Mouse (Mus musculus) megakaryocyte, adult 5-6 weeks (primary cell): ENCODE measurements around the gene Sorcs2. TPM values are rescaled to one million over a fixed set of nuclear protein-coding genes. Genes with fewer than 3 reads are reported as not detected.

ENCODE experiments used
- ATAC-seq: 2 replicates; pipeline ENCODE4 v1.8.0; 2016; ENCODE audit warnings: mild to moderate bottlenecking, inconsistent platforms; ENCODE audit not compliant: poor library complexity, severe bottlenecking
- total RNA-seq, 2 experiments: library from RNA; stranded (forward) in 1 of 2; stranded (reverse) in 1 of 2; fragments of 153-499, 151-499 nt in 1 of 2; fragments of 221-1000, 200-1000 nt in 1 of 2; gene quantifications; 2 replicates each; pipeline versions ENCODE4 v1.2.3 to v1.2.4; 2015 to 2017

Gene Sorcs2
- total RNA-seq, 2 experiments from 2014 or later = 0.22 TPM; not detected in 1

DNA sequence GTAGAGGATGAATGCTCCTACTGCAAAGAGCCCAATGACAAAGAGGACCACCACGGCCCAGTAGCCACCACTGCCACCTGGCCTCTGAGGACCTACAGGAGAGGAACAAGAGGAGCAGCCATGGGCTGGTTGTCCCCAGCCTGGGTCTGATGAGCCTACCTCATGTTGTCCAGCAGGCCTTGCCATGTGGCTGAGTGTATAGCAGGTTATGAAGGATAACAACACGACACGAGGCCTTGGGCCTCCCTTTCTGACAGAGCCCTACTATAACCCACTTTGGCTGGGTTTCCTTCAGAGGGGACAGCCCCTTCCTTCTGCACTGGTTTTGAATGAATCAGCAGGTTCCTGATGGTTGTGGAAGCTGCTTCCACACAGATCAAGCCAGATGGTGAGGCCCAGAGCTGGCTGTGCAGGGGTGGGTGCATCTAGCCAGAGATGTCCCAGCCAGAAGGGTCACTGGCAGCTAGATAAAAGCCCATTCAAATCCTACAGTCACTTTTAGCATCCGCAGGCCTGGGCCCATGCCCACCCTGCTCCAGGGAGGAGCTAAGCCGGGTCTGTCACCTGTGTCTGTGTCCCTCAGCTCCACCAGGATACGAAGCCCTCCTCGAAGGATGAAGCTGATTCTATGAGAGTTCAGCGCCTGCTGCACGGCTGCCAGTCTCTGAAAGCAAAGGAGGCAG, 373.8 kb downstream of the Sorcs2 start:
- no peak for ATAC-seq

DNA sequence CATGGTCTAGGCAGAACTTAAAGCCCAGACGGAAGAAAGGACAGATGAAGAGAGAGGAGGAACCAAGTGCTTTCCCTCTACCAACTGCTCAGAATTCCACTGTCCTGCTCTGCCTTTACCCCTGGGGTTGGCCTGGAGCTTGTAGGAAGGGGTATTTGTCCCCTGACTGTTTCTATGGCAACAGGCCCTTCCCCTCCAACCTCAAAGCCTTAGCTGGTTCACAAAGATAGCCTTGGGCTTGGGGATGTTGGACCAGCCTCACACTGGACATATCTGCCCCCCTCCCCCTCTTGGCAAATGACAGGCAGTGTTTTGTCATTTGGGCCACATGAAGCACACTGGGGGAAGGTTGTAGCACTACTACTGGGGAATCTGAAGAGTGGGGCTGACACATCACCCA, 375.6 kb downstream of the Sorcs2 start:
- no peak for ATAC-seq

DNA sequence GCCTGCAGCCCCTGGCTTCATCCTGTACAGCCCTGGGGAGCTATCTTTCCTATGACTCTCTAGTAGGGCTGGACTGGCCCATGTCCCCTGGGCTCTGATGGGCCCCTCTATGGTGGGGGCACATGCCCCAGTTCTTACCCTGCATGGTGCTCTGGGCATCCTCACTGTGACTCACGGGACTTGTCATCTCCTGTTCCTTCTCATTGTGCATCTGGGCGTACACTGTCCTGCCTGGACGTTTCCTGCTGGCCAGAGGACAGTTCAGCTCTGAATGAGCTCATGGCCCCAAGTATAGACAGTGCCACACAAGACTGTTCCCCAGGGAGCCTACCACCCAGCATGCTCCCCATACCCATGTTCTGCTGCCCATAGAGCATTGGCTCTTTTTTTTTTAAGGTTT, 376.8 kb downstream of the Sorcs2 start:
- no peak for ATAC-seq

DNA sequence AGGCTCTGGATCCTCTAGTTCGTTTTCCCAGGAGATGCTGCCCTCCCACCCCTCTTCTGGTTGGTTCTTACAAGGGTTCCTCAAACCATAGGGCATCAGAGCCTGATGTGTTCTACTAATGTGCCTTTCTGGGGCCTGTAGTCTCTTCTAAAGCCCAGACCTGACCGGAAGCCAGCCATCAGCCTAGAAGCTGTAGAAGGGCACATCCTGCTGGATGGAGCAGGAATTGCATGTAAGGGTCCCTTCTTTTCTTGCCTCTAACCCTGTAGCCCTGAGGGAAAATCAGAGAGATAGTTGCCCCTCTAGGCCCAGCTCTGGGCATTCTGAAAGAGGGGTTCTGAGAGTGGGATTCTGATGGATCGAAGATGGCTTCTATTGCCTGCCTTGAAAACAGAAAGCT, 379.6 kb downstream of the Sorcs2 start:
- no peak for ATAC-seq

DNA sequence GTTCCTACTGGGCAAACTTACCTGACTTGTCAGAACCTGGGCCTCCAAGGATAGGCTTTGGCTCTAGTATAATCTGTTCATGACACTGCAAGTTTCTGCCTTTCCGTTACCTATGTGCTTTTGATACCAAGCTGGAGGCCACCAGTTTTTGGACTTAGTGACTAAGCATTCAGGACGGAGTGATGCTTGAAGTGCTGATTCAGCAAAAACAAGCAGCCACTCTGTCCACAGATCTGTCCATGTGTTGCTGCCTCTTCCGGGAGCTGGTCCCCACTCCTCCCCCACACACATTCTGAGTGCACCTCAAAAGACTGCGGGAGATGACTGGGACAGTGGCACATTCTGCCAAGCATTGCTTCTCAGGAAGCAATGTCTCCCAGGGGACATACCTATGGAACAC, 388.5 kb downstream of the Sorcs2 start:
- no peak for ATAC-seq

DNA sequence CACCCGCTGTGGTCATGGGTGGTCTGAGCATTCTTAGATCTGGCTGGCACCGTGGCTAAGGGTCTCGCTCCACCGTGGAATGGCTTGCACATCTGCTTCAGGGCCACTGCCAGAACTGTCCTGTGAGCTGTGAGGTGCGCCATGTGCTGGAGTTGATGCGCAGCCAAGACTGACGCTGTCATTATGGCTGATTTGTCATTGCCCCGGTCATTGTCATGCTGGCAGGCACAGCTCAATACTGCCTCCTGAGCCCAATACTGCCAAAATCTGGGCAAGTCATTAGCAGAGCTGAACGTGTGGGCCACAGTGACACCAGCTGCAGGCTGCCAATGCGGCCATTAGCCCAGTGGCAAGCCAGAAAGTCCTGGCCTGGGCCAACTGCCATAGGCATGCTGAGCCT, 390.3 kb downstream of the Sorcs2 start:
- ATAC-seq = no peak

DNA sequence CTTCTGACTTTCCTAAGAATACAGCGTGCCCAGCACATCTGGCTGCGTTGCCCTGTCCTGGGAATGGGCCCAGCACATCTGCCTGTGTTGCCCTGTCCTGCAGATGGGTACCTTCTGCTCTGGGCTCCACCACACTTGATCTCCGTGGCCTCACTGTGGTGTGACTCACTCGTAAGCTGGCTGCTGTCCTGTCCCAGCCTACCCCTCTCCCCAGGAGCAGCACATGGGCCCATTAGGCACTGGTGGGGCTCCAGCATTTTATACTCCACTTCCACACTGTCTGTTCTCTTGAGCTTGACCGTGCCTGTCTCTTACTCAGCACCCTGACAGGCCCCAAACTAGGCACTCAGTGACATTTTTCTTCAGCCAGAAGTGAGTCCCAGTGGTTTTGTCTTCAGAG, 391.4 kb downstream of the Sorcs2 start:
- no peak for ATAC-seq

DNA sequence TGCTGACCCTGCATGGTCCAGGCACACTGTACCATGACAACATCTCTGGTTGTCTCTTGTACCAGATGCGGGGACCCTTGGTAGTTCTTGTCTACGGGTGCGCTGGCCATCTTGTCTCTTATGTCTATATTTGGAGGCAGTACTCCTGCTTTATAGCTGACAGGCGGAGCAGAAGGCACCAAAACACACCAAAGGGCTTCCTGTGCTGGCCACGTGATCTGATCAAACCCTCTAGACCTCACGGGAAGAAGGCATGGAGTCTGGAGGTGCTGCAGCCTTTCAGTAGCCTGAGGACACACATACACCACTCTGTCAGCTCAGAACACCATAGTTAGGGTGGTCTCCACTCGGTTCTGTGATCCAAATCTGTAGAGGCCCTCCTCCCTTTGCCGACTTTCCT, 391.8 kb downstream of the Sorcs2 start:
- no peak for ATAC-seq

DNA sequence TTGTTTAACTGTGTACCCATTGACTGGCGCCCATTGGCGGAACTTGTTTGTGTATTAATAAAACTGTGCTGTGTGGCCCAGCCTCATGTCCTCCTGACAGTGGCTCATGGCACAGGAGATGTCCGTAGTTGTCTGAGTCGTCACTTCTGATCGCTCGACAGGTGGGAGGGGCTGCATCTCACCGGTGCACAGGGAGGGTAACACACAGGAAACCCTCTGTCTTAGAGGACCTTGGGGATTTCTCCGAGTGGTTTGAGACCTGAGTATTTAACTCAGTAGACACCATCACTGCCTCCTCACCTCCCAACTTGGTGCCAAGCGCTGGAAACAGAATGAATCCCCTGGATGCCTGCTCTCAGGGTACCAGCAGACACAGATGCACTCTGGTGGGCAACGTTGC, 394.1 kb downstream of the Sorcs2 start:
- ATAC-seq = no peak

DNA sequence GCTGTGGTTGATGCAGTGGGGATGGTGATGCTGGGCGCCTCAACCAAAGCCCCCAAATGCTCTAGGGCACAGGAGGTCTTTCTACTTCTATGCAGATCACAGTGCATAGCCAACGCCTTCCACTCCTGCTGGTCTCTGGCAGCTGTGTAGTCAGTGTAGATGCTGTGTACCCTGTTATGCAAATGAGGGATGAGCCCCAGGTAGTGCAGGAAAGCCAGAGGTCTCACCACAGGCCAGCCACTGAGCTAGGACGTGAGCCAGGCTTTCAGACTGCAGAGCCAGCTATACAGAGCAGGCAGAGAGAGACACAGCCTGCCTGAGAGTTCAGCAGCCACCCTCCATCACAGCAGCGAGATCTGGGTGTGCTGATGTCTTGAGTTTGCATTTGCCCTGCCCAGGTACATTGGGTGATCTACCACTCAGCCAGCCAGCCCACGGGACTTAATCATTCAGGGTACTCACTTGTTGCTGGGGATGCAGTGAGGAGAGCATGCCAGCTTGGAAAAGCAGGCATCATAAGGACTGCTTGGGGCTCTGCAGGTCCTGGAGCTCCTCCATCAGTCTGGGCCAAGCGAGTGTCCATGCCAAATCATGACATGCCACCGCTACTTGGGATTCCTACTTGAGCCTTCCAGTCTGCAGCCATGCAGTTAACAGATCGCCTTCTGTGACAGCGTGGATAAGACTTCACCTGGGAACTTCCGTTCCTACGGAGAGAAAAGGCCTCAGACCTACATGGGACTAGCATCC, 407.8 kb downstream of the Sorcs2 start:
- no peak for ATAC-seq

DNA sequence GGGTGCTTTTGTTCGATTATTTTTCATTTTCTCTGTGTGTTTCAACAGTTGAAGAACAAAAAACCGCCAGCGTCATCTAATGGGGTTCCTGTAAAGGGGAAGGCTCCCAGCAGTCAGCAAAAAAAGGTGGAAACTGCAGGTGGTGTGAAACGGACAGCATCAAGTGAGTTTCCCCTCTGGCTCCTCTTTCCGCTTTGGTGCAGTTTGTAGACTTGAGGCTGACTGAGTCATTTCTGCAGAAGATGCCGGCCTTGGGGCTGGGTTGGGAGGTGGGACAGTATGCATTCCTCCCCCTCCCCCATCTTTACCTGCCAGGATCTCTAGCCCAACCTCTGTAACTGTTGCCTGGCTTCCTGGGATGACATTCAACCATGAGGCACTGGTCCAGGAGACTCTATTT, 408.4 kb downstream of the Sorcs2 start:
- no peak for ATAC-seq

DNA sequence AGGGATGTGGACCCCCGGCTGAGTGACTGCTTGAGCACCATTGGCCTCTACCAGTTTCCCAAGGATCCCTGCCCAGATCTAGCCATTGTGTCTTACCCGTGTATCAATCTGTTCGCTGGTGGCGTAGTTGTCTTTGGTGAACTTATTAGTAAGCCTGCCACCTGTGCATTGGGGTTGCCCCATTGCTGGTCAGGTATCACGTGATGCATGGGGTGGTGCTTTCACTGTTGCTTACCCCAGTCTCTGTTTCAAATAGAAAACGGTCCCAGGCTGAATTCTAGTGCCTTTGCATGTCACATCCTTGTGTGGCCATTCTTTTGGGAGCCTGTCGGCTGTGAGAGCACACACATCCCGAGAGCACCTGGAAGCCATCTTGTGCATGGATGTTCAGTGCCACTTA, 409.9 kb downstream of the Sorcs2 start:
- no peak for ATAC-seq

DNA sequence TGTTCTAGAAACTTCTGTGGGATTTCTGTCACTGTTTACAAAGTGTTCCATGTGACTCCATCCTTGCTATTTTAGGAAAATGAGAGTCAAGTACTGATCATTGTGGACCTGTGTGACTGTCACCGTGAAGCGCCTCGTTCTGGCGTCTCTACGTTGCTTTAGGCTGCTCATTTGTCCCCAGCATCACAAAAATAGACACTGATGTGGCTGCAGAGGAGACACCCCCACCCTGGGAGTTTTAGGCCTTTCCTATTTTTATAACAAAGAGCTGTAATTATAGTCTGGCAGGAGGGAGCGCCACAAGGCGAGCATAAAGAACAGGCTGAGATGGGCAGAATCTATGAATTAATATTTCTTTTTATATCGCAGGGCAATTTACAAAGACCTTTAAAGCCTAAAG, 412.3 kb downstream of the Sorcs2 start:
- ATAC-seq = no peak

DNA sequence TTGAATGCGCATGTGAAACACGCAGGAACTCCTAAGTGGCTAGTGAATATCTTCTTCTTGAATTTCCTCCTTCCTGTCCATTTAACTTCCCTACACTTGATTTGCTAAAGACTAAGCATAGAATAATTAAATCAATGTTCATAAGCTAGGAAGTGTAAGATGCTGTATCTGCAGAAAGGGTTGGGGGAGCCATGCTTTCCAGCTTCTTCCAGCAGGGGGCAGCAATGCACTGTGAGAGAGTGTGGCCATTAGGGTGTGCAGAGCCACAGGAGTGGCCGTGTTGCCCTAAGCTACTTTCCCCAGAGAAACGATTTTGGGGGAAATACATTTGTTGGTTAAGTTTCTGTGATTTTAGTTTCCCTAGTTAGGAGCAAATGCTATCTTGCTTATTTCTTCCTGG, 416.0 kb downstream of the Sorcs2 start:
- ATAC-seq = peak; percentile 73

DNA sequence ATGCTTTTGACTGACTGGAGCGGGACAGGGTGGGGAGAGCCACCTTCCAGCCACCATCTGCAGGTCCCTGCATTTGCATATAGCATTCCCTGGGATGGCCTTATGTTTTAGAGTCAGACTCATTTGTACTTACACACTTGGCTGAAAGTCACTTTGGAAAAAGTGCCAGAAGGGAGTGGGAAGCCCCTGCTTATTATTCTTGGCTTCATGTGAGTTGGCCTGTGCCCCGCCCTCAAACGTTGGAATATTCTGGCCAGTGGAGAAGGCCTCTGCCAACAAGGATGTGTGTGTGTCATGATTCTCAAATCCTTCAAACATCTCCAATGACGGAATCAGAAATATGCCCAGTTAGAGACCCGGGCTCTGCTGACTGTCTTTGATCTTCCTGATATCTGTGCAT, 416.6 kb downstream of the Sorcs2 start:
- no peak for ATAC-seq

DNA sequence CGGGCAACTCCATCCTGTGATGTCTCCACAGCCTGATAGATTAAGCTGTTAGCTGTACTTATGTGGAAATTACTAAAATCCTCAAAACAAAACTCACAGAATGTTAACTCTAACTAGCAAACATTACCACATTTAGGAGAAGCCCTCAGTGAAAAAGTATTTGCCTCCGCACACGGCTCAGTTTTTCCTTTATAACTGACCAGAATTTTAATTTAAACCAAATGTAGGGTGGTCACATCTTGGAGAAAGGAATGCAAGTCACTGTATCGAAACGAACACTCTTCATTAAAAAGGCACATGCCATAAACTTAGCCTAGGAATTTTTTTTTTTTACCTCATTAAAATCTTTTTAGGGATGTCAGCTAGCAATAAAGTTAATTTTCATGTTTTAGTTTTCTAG, 417.4 kb downstream of the Sorcs2 start:
- no peak for ATAC-seq

DNA sequence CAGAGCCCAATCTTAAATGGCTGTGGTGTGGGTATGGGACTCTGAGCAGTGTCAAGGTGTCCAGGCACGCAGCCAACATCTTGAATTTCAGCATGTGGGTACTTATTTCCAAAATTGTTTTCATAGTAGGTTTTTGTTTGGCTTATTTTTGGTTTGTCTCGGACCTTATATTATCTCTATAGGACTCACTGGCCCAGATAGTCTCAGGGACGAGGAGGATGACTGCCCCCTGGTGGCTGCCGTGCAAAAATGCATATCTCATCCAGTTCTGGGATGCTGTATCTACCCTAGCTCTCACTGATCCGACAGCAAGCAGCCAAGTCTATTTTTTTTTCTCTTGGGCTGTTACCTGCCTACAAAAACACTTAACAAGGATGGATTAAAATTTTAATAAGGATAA, 422.3 kb downstream of the Sorcs2 start:
- ATAC-seq = peak; percentile 69

DNA sequence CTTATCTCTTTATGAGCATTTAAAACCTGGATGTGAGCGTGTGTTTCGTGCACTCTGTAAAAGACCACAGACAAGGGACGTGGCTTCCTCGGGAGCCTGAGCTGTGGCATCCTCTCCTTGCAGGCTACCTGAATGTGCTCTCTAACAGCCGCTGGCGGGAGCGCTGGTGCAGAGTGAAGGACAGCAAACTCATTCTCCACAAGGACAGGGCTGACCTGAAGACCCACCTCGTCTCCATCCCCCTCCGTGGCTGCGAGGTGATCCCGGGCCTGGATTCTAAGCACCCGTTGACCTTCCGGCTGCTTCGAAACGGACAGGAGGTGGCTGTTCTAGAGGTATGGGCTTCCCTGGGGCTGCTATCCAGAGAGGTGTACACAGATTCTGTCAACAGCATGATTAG, 423.7 kb downstream of the Sorcs2 start:
- ATAC-seq = no peak

DNA sequence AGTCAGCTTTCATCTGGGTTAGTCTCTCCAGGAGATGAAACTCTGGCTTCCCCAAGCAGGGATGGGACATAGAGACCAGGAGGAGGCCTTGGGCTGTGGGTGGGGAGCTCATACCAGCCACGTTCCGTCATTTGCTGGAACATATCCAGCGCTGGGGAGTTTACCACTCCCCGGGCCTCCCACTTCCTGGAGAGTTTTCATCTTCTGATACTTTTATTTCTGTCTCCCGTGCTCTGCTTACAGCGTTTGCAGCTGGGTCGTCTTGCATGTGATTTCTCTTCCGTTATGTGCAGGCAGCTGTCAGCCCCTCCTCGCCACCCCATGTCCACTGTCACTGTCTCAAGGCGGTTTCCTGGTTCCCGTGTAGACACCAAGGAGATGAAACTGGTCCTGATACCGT, 424.1 kb downstream of the Sorcs2 start:
- ATAC-seq = no peak

DNA sequence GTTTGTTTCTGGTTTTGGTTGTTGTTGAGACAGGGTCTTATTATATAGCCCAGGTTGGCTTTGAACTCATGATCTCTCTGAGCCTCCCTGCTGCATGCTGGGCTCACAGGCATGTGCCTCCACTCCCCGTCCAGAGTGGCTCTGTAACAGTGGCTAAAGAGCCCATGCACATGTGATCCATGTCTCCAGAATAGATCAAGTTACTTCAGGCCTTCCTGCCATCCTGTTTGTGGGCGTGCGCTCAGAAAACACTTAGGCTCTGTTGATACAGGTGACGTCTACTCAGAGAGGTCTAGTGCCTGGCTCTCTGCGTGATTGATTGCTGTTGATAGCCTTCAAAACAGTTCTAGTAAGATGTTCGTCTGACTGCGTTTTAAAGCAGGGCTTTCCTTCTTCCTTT, 425.2 kb downstream of the Sorcs2 start:
- ATAC-seq = no peak

DNA sequence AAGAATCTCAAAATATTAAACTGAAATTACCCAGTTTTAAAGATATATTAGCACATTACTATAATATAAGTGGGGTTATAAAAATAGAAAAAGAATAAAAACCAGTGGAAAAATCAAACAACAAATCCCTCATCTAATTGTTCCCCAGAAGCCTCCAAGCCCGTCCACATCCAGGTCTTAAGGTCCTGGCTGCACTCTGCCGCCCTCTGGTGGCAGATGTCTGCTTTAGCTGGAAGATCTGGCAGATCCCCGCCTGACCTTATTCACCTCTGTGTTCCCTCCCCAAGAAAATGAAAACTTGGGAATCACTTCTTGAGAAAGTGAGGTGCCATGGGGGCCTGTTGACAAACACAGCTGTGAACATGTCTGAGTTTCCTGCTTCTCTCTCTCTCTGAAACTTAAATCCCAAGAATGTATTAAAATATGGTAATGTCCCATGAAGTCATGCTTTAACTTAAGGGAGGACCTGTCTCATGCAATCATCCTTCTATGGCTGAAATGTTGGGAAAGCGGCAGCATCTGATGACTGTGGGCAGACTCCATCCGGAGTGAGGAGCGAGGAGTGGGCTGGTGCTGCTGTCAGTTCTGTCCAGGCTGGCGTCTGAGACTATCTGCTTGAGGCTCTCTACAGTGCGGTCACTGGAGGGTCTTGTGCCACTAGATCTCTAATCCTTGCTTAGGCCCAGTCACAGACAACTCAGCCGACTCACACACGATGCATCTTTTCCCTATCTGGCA, 425.9 kb downstream of the Sorcs2 start:
- peak; percentile 65 for ATAC-seq
